Mouse (Mus musculus): ENCODE results near the gene Cebpe.

The Cebpe gene

GRCm38 (mm10) chr14:54712074-54712473 lies at the start of gene Cebpe:
Cebpe (minus strand) TSS chr14:54712174.
- DNase-seq (ENCODE audit: low read depth): no peak

- DNase-seq (ENCODE audit: low read depth): no peak
Observed at GRCm38 (mm10) chr14:54756382-54756781, 44.4 kb upstream of the Cebpe start.

- DNase-seq (ENCODE audit: low read depth): peak; percentile 68
Observed at GRCm38 (mm10) chr14:54754602-54755018, 42.6 kb upstream of the Cebpe start.

GRCm38 (mm10) chr14:54753986-54754601 lies 42.1 kb upstream of the Cebpe start:
- no peak for DNase-seq (ENCODE audit: low read depth)

GRCm38 (mm10) chr14:54752938-54753337 lies 41.0 kb upstream of the Cebpe start:
- no peak for DNase-seq (ENCODE audit: low read depth)

- no peak for DNase-seq (ENCODE audit: low read depth)
Observed at GRCm38 (mm10) chr14:54751768-54752167, 39.8 kb upstream of the Cebpe start.

GRCm38 (mm10) chr14:54749238-54749637 lies 37.3 kb upstream of the Cebpe start:
- no peak for DNase-seq (ENCODE audit: low read depth)

- no peak for DNase-seq (ENCODE audit: low read depth)
Observed at GRCm38 (mm10) chr14:54747942-54748917, 36.3 kb upstream of the Cebpe start.

- no peak for DNase-seq (ENCODE audit: low read depth)
Observed at GRCm38 (mm10) chr14:54746038-54746437, 34.1 kb upstream of the Cebpe start.

- DNase-seq (ENCODE audit: low read depth): no peak
Observed at GRCm38 (mm10) chr14:54744473-54744872, 32.5 kb upstream of the Cebpe start.

GRCm38 (mm10) chr14:54742375-54742774 lies 30.4 kb upstream of the Cebpe start:
- peak; percentile 5 for DNase-seq (ENCODE audit: low read depth)

GRCm38 (mm10) chr14:54741721-54742120 lies 29.7 kb upstream of the Cebpe start:
- DNase-seq (ENCODE audit: low read depth): no peak

GRCm38 (mm10) chr14:54737634-54738033 lies 25.7 kb upstream of the Cebpe start:
- DNase-seq (ENCODE audit: low read depth): no peak

- peak; percentile 44 for DNase-seq (ENCODE audit: low read depth)
Observed at GRCm38 (mm10) chr14:54736555-54737552, 24.9 kb upstream of the Cebpe start.

GRCm38 (mm10) chr14:54735221-54735620 lies 23.2 kb upstream of the Cebpe start:
- no peak for DNase-seq (ENCODE audit: low read depth)

GRCm38 (mm10) chr14:54734004-54734403 lies 22.0 kb upstream of the Cebpe start:
- no peak for DNase-seq (ENCODE audit: low read depth)

- no peak for DNase-seq (ENCODE audit: low read depth)
Observed at GRCm38 (mm10) chr14:54732206-54732605, 20.2 kb upstream of the Cebpe start.

- no peak for DNase-seq (ENCODE audit: low read depth)
Observed at GRCm38 (mm10) chr14:54730305-54730704, 18.3 kb upstream of the Cebpe start.

- no peak for DNase-seq (ENCODE audit: low read depth)
Observed at GRCm38 (mm10) chr14:54728823-54729653, 17.1 kb upstream of the Cebpe start.

- DNase-seq (ENCODE audit: low read depth): no peak
Observed at GRCm38 (mm10) chr14:54727565-54727964, 15.6 kb upstream of the Cebpe start.

- no peak for DNase-seq (ENCODE audit: low read depth)
Observed at GRCm38 (mm10) chr14:54724049-54724448, 12.1 kb upstream of the Cebpe start.
